Mouse (Mus musculus): ENCODE data around the gene Ceacam16. TPM values are rescaled to one million over a fixed set of nuclear protein-coding genes. Genes with fewer than 3 reads are reported as not detected.

The Ceacam16 gene
- 0.32 and 0.42 TPM in 2 replicates for polyA plus RNA-seq (2012; rRNA removed; ENCODE audit: low replicate concordance)

GRCm38 (mm10) chr7:19861199-19861598, at the start of gene Ceacam16:
Gene Ceacam16, minus strand, starts transcription at chr7:19861299.

DNA sequence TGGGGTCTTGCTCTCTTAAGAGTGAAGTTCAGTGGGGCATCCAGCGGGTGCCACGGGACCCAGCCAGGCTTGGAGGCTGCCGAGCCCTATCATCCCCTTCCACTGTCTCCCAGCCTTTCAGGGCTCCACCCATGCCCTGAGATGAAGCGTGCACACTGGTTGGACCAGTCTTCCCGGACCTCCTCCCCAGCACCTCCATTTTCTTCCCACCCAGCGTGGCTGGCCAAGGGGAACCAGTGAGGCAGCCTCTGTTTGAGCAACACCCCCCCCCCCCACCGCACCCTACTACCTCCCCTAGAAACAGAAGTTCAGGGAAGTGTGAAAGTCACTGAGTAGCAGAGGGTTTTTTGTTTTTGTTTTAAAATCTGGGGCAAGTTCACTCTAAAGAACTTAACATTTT, 26.8 kb upstream of the Ceacam16 start, which contains the start of gene Ceacam19:
Gene Ceacam19 (minus strand): TSS at position 117 of the 400 bp plus-strand sequence.

GRCm38 (mm10) chr7:19851858-19852570, 9.1 kb downstream of the Ceacam16 start, which contains the start of gene Gm19345:
Gene Gm19345, plus strand, starts transcription at chr7:19852003.

DNA sequence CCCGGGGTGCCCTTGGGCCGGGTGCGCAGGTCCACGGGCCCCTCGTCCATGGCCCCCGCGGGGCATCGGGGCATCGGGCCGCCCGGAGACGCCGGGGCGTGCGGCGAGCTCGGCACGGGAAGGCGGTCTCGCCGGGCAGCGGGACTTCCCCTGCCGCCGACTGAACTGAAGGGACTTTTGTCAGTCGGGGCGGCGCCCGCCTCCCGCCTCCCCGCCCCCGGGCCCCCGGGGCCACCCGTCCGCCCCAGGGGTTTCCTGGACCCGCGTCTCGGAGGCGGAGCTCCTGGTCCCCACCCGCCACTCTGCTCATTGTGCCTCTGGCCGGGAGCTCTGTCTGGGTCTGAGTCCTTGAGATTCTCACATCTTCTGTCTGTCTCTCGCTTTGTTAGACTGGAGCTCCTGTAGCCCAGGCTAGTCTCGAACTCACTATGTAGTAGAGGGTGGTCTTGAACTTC, 38.5 kb downstream of the Ceacam16 start, which contains the start of gene Bcl3:
Gene Bcl3 (minus strand): TSS at position 167 of the 455 bp plus-strand sequence.

Other genes starting within 250 kb of the Ceacam16 start
- 28.9 TPM in 2 replicates for gene Relb, start 231.9 kb downstream of the Ceacam16 start, polyA plus RNA-seq (2012; rRNA removed; ENCODE audit: low replicate concordance)
- 164 and 172 TPM in 2 replicates for gene Clptm1, start 196.3 kb downstream of the Ceacam16 start, polyA plus RNA-seq (2012; rRNA removed; ENCODE audit: low replicate concordance)
- 7.1 and 7.5 TPM in 2 replicates for gene Apoc2, start 183.4 kb downstream of the Ceacam16 start, polyA plus RNA-seq (2012; rRNA removed; ENCODE audit: low replicate concordance)
- 0.23 and 0.77 TPM in 2 replicates for gene Gm44805, start 179.9 kb downstream of the Ceacam16 start, polyA plus RNA-seq (2012; rRNA removed; ENCODE audit: low replicate concordance)
- 1.8 and 3.5 TPM in 2 replicates for gene Apoc4, start 179.8 kb downstream of the Ceacam16 start, polyA plus RNA-seq (2012; rRNA removed; ENCODE audit: low replicate concordance)
- 41.6 and 87.3 TPM in 2 replicates for gene Apoc1, start 168.6 kb downstream of the Ceacam16 start, polyA plus RNA-seq (2012; rRNA removed; ENCODE audit: low replicate concordance)
- 3,005 and 3,861 TPM in 2 replicates for gene Apoe, start 162.1 kb downstream of the Ceacam16 start, polyA plus RNA-seq (2012; rRNA removed; ENCODE audit: low replicate concordance)
- 93.4 and 95.3 TPM in 2 replicates for gene Tomm40, start 145.9 kb downstream of the Ceacam16 start, polyA plus RNA-seq (2012; rRNA removed; ENCODE audit: low replicate concordance)
- 51.4 and 81.3 TPM in 2 replicates for gene Nectin2, start 110.8 kb downstream of the Ceacam16 start, polyA plus RNA-seq (2012; rRNA removed; ENCODE audit: low replicate concordance)
- gene Bcam, start 90.3 kb downstream of the Ceacam16 start, polyA plus RNA-seq (2012; rRNA removed; ENCODE audit: low replicate concordance), result 158 and 187 TPM in 2 replicates
- 0.19 and 14.1 TPM in 2 replicates for gene Cblc, start 64.5 kb downstream of the Ceacam16 start, polyA plus RNA-seq (2012; rRNA removed; ENCODE audit: low replicate concordance)
- 21.1 and 29.7 TPM in 2 replicates for gene Bcl3, start 38.5 kb downstream of the Ceacam16 start, polyA plus RNA-seq (2012; rRNA removed; ENCODE audit: low replicate concordance)
- gene Gm19345, start 9.3 kb downstream of the Ceacam16 start, polyA plus RNA-seq (2012; rRNA removed; ENCODE audit: low replicate concordance), result 0.13 TPM in 1 of 2 replicates, not detected in the other
- gene Ceacam19, start 26.7 kb upstream of the Ceacam16 start, polyA plus RNA-seq (2012; rRNA removed; ENCODE audit: low replicate concordance), result 0.04 and 0.23 TPM in 2 replicates
- 22.2 and 29.8 TPM in 2 replicates for gene Pvr, start 59.9 kb upstream of the Ceacam16 start, polyA plus RNA-seq (2012; rRNA removed; ENCODE audit: low replicate concordance)
- 0.07 and 0.10 TPM in 2 replicates for gene Igsf23, start 89.5 kb upstream of the Ceacam16 start, polyA plus RNA-seq (2012; rRNA removed; ENCODE audit: low replicate concordance)
- gene Ceacam20, start 104.1 kb upstream of the Ceacam16 start, polyA plus RNA-seq (2012; rRNA removed; ENCODE audit: low replicate concordance), result not detected in 2 replicates
- gene Nlrp9b, start 130.2 kb upstream of the Ceacam16 start, polyA plus RNA-seq (2012; rRNA removed; ENCODE audit: low replicate concordance), result not detected in 2 replicates
- not detected in 2 replicates for gene Vmn1r91, start 238.4 kb upstream of the Ceacam16 start, polyA plus RNA-seq (2012; rRNA removed; ENCODE audit: low replicate concordance)